Mouse (Mus musculus) lung, postnatal 10 days (tissue): ENCODE measurements around the gene Spib.

Experiments
- DNase-seq: peaks from one replicate; pipeline ENCODE4 v3.0.0; 2021

Gene Spib

GRCm38 (mm10) chr7:44531946-44532732 is at the start of gene Spib:
Spib (minus strand) TSS chr7:44532071.
- DNase-seq = no peak

- DNase-seq = no peak
Measured at GRCm38 (mm10) chr7:44581637-44582036, 49.8 kb upstream of the Spib start.

- no peak for DNase-seq
Measured at GRCm38 (mm10) chr7:44576333-44576844, 44.5 kb upstream of the Spib start.

- DNase-seq = no peak
Measured at GRCm38 (mm10) chr7:44572956-44573484, 41.1 kb upstream of the Spib start.

GRCm38 (mm10) chr7:44572213-44572701 is 40.4 kb upstream of the Spib start, which contains the start of gene Napsa:
Napsa (plus strand) TSS chr7:44572380.
- peak; percentile 76 for DNase-seq

GRCm38 (mm10) chr7:44571811-44572210 is 39.9 kb upstream of the Spib start:
- no peak for DNase-seq

- DNase-seq = no peak
Measured at GRCm38 (mm10) chr7:44570989-44571388, 39.1 kb upstream of the Spib start.

- no peak for DNase-seq
Measured at GRCm38 (mm10) chr7:44568803-44569202, 36.9 kb upstream of the Spib start.

GRCm38 (mm10) chr7:44565414-44565813 is 33.5 kb upstream of the Spib start:
- no peak for DNase-seq

- no peak for DNase-seq
Measured at GRCm38 (mm10) chr7:44564486-44564885, 32.6 kb upstream of the Spib start.

- DNase-seq = peak; percentile 45
Measured at GRCm38 (mm10) chr7:44563284-44563683, 31.4 kb upstream of the Spib start.

GRCm38 (mm10) chr7:44560435-44561400 is 28.8 kb upstream of the Spib start:
- peak; percentile 88 for DNase-seq

- no peak for DNase-seq
Measured at GRCm38 (mm10) chr7:44557629-44558028, 25.8 kb upstream of the Spib start.

GRCm38 (mm10) chr7:44553826-44554225 is 22.0 kb upstream of the Spib start, which contains the start of gene Nr1h2:
Nr1h2 (minus strand) TSS chr7:44553951.
- peak; percentile 99 for DNase-seq

- peak; percentile 92 for DNase-seq
Measured at GRCm38 (mm10) chr7:44553196-44553764, 21.4 kb upstream of the Spib start.

GRCm38 (mm10) chr7:44552141-44552908 is 20.5 kb upstream of the Spib start:
- no peak for DNase-seq

GRCm38 (mm10) chr7:44551731-44552130 is 19.9 kb upstream of the Spib start:
- DNase-seq = no peak

GRCm38 (mm10) chr7:44551301-44551700 is 19.4 kb upstream of the Spib start:
- no peak for DNase-seq

GRCm38 (mm10) chr7:44550409-44550678 is 18.5 kb upstream of the Spib start:
- no peak for DNase-seq

- no peak for DNase-seq
Measured at GRCm38 (mm10) chr7:44549621-44550408, 17.9 kb upstream of the Spib start.

GRCm38 (mm10) chr7:44548497-44549087 is 16.7 kb upstream of the Spib start, which contains the start of gene Pold1:
Pold1 (minus strand) TSS chr7:44548849.
- peak; percentile 100 for DNase-seq
